Comparison of ENCODE assay signal across 20 mouse cellular contexts in genomic region chr2:127987706-127988105, GRCm38 (mm10).
"Had no signal": no experiment of that assay in that cellular context is flagged by ENCODE, and none has a peak within 500 bp of the region (broad histone marks: within the 10 kb centered on the region; RNA-seq: fewer than 3 reads in every experiment).

No protein-coding gene starts in this region.

- H3K27ac ChIP-seq: liver, embryonic 15.5 days; macrophage; midbrain, embryonic 12.5 days; neural tube, embryonic 13.5 days; stomach, embryonic 15.5 days had no signal

- H3K4me1 ChIP-seq: midbrain, embryonic 12.5 days; stomach, embryonic 15.5 days had no signal

- H3K27me3 ChIP-seq: liver, embryonic 15.5 days; midbrain, embryonic 12.5 days; neural tube, embryonic 13.5 days; stomach, embryonic 15.5 days had no signal

- H3K4me2 ChIP-seq: liver, embryonic 11.5 days; liver, embryonic 15.5 days; midbrain, embryonic 12.5 days; neural tube, embryonic 13.5 days; stomach, embryonic 15.5 days had no signal

- ATAC-seq: midbrain, embryonic 16.5 days had no signal

- DNase-seq: kidney, adult 18-20 months; kidney, adult 9 months; kidney, postnatal 14 days; kidney, postnatal 4 days; left cerebral cortex, postnatal 4 days; lung, adult 18-20 months; retina, postnatal 1 day; right cerebral cortex, postnatal 25 days; spleen, adult 18-20 months; thymus, adult 2 months; thymus, postnatal 14 days; thymus, postnatal 4 days had no signal

- H3K9me3 ChIP-seq: liver, embryonic 15.5 days; midbrain, embryonic 12.5 days; neural tube, embryonic 13.5 days; stomach, embryonic 15.5 days had no signal

- H3K9ac ChIP-seq: liver, embryonic 15.5 days; midbrain, embryonic 12.5 days; neural tube, embryonic 13.5 days; stomach, embryonic 15.5 days had no signal

- H3K4me3 ChIP-seq: liver, embryonic 15.5 days; midbrain, embryonic 12.5 days; myocyte; neural tube, embryonic 13.5 days; stomach, embryonic 15.5 days had no signal

- H3K36me3 ChIP-seq: liver, embryonic 15.5 days; midbrain, embryonic 12.5 days; neural tube, embryonic 13.5 days; stomach, embryonic 15.5 days had no signal
